Mouse (Mus musculus) embryo, embryonic 10.5 days (tissue): ENCODE measurements around the gene Gpr39.
"Not testable (repeated sequence)": the region's sequence is repeated elsewhere in the genome, so short reads cannot be mapped to it uniquely, and the experiment has no call there.

ENCODE experiments used
- DNase-seq: peaks from one replicate; pipeline ENCODE4 v3.0.0-alpha.2; 2015; ENCODE audit warnings: low spot score

Gene Gpr39

GRCm38 (mm10) chr1:125676790-125677273 lies at the start of gene Gpr39:
Gene Gpr39, plus strand, starts transcription at chr1:125676995.
- peak; percentile 26 for DNase-seq

GRCm38 (mm10) chr1:125639501-125640253 lies 37.1 kb upstream of the Gpr39 start:
- DNase-seq: no peak

GRCm38 (mm10) chr1:125643643-125644042 lies 33.2 kb upstream of the Gpr39 start:
- DNase-seq: no peak

- DNase-seq: not testable (repeated sequence)
These were observed 30.0 kb upstream of the Gpr39 start for GRCm38 (mm10) chr1:125646816-125647215.

- DNase-seq: no peak
These were observed 28.8 kb upstream of the Gpr39 start for GRCm38 (mm10) chr1:125648011-125648410.

GRCm38 (mm10) chr1:125649056-125649455 lies 27.7 kb upstream of the Gpr39 start:
- no peak for DNase-seq

- DNase-seq: no peak
These were observed 23.8 kb upstream of the Gpr39 start for GRCm38 (mm10) chr1:125652836-125653594.

- DNase-seq: no peak
These were observed 19.4 kb upstream of the Gpr39 start for GRCm38 (mm10) chr1:125657416-125657815.

- no peak for DNase-seq
These were observed 16.6 kb upstream of the Gpr39 start for GRCm38 (mm10) chr1:125660151-125660550.

- no peak for DNase-seq
These were observed 15.9 kb upstream of the Gpr39 start for GRCm38 (mm10) chr1:125660901-125661300.

GRCm38 (mm10) chr1:125662058-125662457 lies 14.7 kb upstream of the Gpr39 start:
- no peak for DNase-seq

GRCm38 (mm10) chr1:125662660-125663059 lies 14.1 kb upstream of the Gpr39 start:
- no peak for DNase-seq

- DNase-seq: no peak
These were observed 13.7 kb upstream of the Gpr39 start for GRCm38 (mm10) chr1:125663104-125663503.

GRCm38 (mm10) chr1:125665127-125665637 lies 11.6 kb upstream of the Gpr39 start:
- no peak for DNase-seq

GRCm38 (mm10) chr1:125669035-125669434 lies 7.8 kb upstream of the Gpr39 start:
- DNase-seq: peak; percentile 12

GRCm38 (mm10) chr1:125675186-125675585 lies 1.6 kb upstream of the Gpr39 start:
- DNase-seq: no peak

- DNase-seq: no peak
These were observed 491 bp downstream of the Gpr39 start for GRCm38 (mm10) chr1:125677286-125677685.

- no peak for DNase-seq
These were observed 2.8 kb downstream of the Gpr39 start for GRCm38 (mm10) chr1:125679522-125680077.

- no peak for DNase-seq
These were observed 7.6 kb downstream of the Gpr39 start for GRCm38 (mm10) chr1:125684423-125684822.

GRCm38 (mm10) chr1:125685304-125685703 lies 8.5 kb downstream of the Gpr39 start:
- DNase-seq: no peak

- DNase-seq: no peak
These were observed 11.1 kb downstream of the Gpr39 start for GRCm38 (mm10) chr1:125687701-125688420.

- DNase-seq: no peak
These were observed 16.7 kb downstream of the Gpr39 start for GRCm38 (mm10) chr1:125693541-125693940.
